Mouse (Mus musculus): ENCODE results near the gene Hydin. TPM values are rescaled to one million over a fixed set of nuclear protein-coding genes. Genes with fewer than 3 reads are reported as not detected.

The Hydin gene
- polyA plus RNA-seq, 1 experiment = 0.02 TPM

DNA sequence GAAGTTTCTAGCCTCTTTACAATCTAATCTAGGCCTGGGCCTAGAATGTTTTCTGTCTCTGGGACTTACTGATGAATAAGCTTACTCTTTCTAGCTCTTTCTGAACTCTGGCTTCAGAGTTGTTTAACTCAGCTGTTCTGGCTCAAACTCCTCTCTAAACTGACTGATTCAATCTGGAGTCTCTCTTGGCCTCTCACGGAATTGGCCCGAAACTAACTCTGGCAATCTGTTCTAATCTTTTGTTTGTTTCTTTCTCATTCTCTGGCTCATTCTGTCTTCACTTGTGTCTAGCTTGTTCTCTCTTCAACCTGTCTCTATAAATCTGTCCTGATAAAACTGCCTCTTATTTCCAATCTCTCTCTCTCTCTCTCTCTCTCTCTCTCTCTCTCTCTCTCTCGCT is 137.7 kb downstream of the Hydin start:
- Histone ChIP-seq H3K4me3 (ENCODE audit: insufficient read depth, low read depth, low read length) (no peak overlapping the region), H3K4me1 (ENCODE audit: control insufficient read depth, insufficient read depth, low read length) (no peaks in the 10 kb centered on the region), H3K27me3 (replicated peaks; ENCODE audit: control insufficient read depth, insufficient read depth, low read length) (no peaks in the 10 kb centered on the region), H3K27ac (ENCODE audit: insufficient read depth, low read depth, low read length) (no peak overlapping the region), H3K36me3 (ENCODE audit: control insufficient read depth, insufficient read depth, low read length) (no peaks in the 10 kb centered on the region)
- WGBS = 78% methylated on average over 3 of the region's 3 CpGs
- no peak for DNase-seq
- no peak for TF ChIP-seq CTCF (conservative IDR thresholded peaks at IDR 0.05; ENCODE audit: insufficient read depth, insufficient read length, low read depth, low read length)
- TF ChIP-seq POLR2A (IDR thresholded peaks at IDR 0.05; ENCODE audit: low read depth, low read length) = no peak

DNA sequence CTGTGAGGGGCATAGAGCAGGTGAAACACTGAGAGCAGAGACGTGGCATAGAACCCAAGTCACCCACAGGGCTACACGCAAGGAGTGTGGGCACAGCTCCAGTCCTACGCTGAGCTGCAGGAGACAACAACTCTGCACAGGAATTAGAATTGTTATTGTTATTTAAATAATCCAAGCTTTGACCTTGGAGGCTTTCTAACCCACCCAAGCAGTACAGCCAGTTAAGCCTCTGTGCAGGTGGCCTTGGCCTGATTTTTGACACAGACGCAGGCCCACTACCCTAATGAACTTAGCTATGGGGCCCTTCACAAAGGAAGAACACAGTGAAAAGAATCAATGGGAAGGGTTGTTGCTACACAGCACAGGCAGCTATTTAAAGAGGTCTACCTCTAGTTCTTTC is 148.3 kb downstream of the Hydin start:
- Histone ChIP-seq H3K4me3 (ENCODE audit: insufficient read depth, low read depth, low read length) (no peak overlapping the region), H3K4me1 (ENCODE audit: control insufficient read depth, insufficient read depth, low read length) (no peaks in the 10 kb centered on the region), H3K27me3 (replicated peaks; ENCODE audit: control insufficient read depth, insufficient read depth, low read length) (no peaks in the 10 kb centered on the region), H3K27ac (ENCODE audit: insufficient read depth, low read depth, low read length) (no peak overlapping the region), H3K36me3 (ENCODE audit: control insufficient read depth, insufficient read depth, low read length) (no peaks in the 10 kb centered on the region)
- peak; percentile 9 for DNase-seq
- TF ChIP-seq CTCF (conservative IDR thresholded peaks at IDR 0.05; ENCODE audit: insufficient read depth, insufficient read length, low read depth, low read length) = no peak
- no peak for TF ChIP-seq POLR2A (IDR thresholded peaks at IDR 0.05; ENCODE audit: low read depth, low read length)
- 64% methylated on average over 4 of the region's 4 CpGs for WGBS

DNA sequence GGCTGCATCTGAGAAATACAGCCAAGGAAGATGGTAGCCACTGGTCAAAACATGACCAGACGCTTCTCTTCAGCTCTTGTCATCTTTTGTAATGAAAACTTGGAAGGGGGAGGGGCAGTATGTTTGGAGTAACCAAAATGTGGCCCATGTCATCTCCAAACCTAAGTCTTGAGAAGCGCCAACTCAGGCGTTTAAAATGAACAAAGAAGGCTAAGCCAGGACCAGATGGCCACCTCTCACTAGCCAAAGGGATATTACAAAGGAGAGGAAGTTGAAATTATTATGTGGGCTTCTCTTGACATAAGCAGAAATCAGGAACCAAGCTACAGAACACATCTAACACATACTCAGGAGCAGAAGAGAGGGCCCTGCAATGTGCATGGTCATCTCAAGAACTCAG is 150.2 kb downstream of the Hydin start:
- no peak for DNase-seq
- H3K4me3 ChIP-seq (ENCODE audit: insufficient read depth, low read depth, low read length) = no peak overlapping the region
- H3K27me3 ChIP-seq (replicated peaks; ENCODE audit: control insufficient read depth, insufficient read depth, low read length) = no peaks in the 10 kb centered on the region
- no peak overlapping the region for H3K27ac ChIP-seq (ENCODE audit: insufficient read depth, low read depth, low read length)
- H3K36me3 ChIP-seq (ENCODE audit: control insufficient read depth, insufficient read depth, low read length) = no peaks in the 10 kb centered on the region
- 91% methylated on average over 3 of the region's 3 CpGs for WGBS
- TF ChIP-seq POLR2A (IDR thresholded peaks at IDR 0.05; ENCODE audit: low read depth, low read length) (no peak), CTCF (conservative IDR thresholded peaks at IDR 0.05; ENCODE audit: insufficient read depth, insufficient read length, low read depth, low read length) (no peak)
- H3K4me1 ChIP-seq (ENCODE audit: control insufficient read depth, insufficient read depth, low read length) = no peaks in the 10 kb centered on the region

GRCm38 (mm10) chr8:110417801-110418200 is 151.0 kb downstream of the Hydin start:
- Histone ChIP-seq H3K27ac (ENCODE audit: insufficient read depth, low read depth, low read length) (no peak overlapping the region), H3K4me1 (ENCODE audit: control insufficient read depth, insufficient read depth, low read length) (no peaks in the 10 kb centered on the region), H3K4me3 (ENCODE audit: insufficient read depth, low read depth, low read length) (no peak overlapping the region), H3K36me3 (ENCODE audit: control insufficient read depth, insufficient read depth, low read length) (no peaks in the 10 kb centered on the region), H3K27me3 (replicated peaks; ENCODE audit: control insufficient read depth, insufficient read depth, low read length) (no peaks in the 10 kb centered on the region)
- no peak for TF ChIP-seq POLR2A (IDR thresholded peaks at IDR 0.05; ENCODE audit: low read depth, low read length)
- TF ChIP-seq CTCF (conservative IDR thresholded peaks at IDR 0.05; ENCODE audit: insufficient read depth, insufficient read length, low read depth, low read length) = no peak
- 58% methylated on average over 7 of the region's 7 CpGs for WGBS
- DNase-seq = peak; percentile 50

DNA sequence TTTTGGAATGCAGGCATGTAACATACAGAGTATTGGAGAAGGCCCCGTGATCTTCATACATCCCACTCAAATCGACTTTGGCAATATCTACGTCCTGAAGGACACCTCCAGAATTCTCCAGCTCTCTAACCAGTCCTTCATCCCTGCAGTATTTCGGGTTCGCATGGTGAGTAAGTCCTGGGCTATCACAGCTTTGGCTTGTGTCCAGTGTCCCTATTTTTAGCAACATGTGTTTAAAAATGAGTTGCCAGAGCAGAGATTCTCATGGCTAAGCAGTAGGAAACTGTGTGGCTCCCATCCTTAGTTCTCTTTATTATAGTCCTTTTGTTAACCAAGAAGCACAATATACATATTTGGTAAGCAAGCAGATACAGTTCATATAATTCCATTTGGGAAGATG is 152.9 kb downstream of the Hydin start:
- TF ChIP-seq POLR2A (IDR thresholded peaks at IDR 0.05; ENCODE audit: low read depth, low read length) = no peak
- TF ChIP-seq CTCF (conservative IDR thresholded peaks at IDR 0.05; ENCODE audit: insufficient read depth, insufficient read length, low read depth, low read length) = no peak
- Histone ChIP-seq H3K27ac (ENCODE audit: insufficient read depth, low read depth, low read length) (no peak overlapping the region), H3K4me3 (ENCODE audit: insufficient read depth, low read depth, low read length) (no peak overlapping the region), H3K4me1 (ENCODE audit: control insufficient read depth, insufficient read depth, low read length) (no peaks in the 10 kb centered on the region), H3K36me3 (ENCODE audit: control insufficient read depth, insufficient read depth, low read length) (no peaks in the 10 kb centered on the region), H3K27me3 (replicated peaks; ENCODE audit: control insufficient read depth, insufficient read depth, low read length) (no peaks in the 10 kb centered on the region)
- 74% methylated on average over 5 of the region's 5 CpGs for WGBS
- peak; percentile 7 for DNase-seq

GRCm38 (mm10) chr8:110420221-110420620 is 153.4 kb downstream of the Hydin start:
- 87% methylated on average over 3 of the region's 3 CpGs for WGBS
- TF ChIP-seq POLR2A (IDR thresholded peaks at IDR 0.05; ENCODE audit: low read depth, low read length) (no peak), CTCF (conservative IDR thresholded peaks at IDR 0.05; ENCODE audit: insufficient read depth, insufficient read length, low read depth, low read length) (no peak)
- Histone ChIP-seq H3K4me1 (ENCODE audit: control insufficient read depth, insufficient read depth, low read length) (no peaks in the 10 kb centered on the region), H3K27ac (ENCODE audit: insufficient read depth, low read depth, low read length) (no peak overlapping the region), H3K36me3 (ENCODE audit: control insufficient read depth, insufficient read depth, low read length) (no peaks in the 10 kb centered on the region), H3K4me3 (ENCODE audit: insufficient read depth, low read depth, low read length) (no peak overlapping the region), H3K27me3 (replicated peaks; ENCODE audit: control insufficient read depth, insufficient read depth, low read length) (no peaks in the 10 kb centered on the region)
- no peak for DNase-seq

DNA sequence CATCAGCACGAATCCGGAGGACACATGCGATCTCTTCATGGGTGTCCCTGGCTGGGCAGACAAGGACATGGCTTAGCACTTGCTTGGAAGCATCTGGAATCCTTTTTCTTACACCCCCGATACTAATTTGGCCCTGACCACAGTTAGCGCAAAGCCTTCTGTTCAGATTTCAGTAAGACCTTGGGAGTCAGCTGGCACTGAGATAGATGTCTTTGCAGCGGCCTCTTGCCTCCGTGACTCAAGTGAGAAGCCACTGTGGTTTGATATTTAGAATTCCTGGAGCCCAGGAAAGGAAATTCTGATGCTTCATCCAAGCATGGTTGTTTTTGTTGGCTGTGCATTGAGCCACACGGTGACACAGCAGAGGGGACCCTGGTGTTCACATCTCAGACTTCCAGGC is 157.4 kb downstream of the Hydin start:
- no peak for TF ChIP-seq POLR2A (IDR thresholded peaks at IDR 0.05; ENCODE audit: low read depth, low read length)
- TF ChIP-seq CTCF (conservative IDR thresholded peaks at IDR 0.05; ENCODE audit: insufficient read depth, insufficient read length, low read depth, low read length) = no peak

DNA sequence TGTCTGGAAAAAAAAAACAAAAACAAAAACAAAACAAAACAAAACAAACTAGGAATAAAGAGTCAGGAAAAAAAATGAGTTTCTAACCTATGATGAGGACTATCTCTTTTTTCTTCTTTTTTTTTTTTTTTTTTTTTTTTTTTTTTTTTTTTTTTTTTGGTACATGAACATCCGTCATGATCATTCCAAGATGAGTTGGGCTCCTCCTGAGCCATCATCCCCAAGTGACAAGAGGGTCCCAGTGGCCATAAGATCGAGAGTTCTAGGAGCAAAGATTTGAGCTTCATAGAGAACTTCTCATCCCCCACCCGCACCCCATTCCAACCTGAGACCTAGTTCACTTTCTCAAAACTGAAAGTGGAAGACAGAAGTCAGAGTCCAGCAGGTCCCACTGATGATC is 164.6 kb downstream of the Hydin start:
- H3K27me3 ChIP-seq (replicated peaks; ENCODE audit: control insufficient read depth, insufficient read depth, low read length) = no peaks in the 10 kb centered on the region
- H3K4me3 ChIP-seq (ENCODE audit: insufficient read depth, low read depth, low read length) = no peak overlapping the region
- H3K4me1 ChIP-seq (ENCODE audit: control insufficient read depth, insufficient read depth, low read length) = no peaks in the 10 kb centered on the region
- H3K27ac ChIP-seq (ENCODE audit: insufficient read depth, low read depth, low read length) = no peak overlapping the region
- no peak for DNase-seq
- TF ChIP-seq CTCF (conservative IDR thresholded peaks at IDR 0.05; ENCODE audit: insufficient read depth, insufficient read length, low read depth, low read length) = no peak
- TF ChIP-seq POLR2A (IDR thresholded peaks at IDR 0.05; ENCODE audit: low read depth, low read length) = no peak
- H3K36me3 ChIP-seq (ENCODE audit: control insufficient read depth, insufficient read depth, low read length) = no peaks in the 10 kb centered on the region
- 81% methylated on average over 3 of the region's 3 CpGs for WGBS

More for the DNA sequence above, 157.4 kb downstream of the Hydin start:
- 76% methylated on average over 8 of the region's 8 CpGs for WGBS
- no peaks in the 10 kb centered on the region for H3K4me1 ChIP-seq (ENCODE audit: control insufficient read depth, insufficient read depth, low read length)
- H3K27ac ChIP-seq (ENCODE audit: insufficient read depth, low read depth, low read length) = no peak overlapping the region
- H3K4me3 ChIP-seq (ENCODE audit: insufficient read depth, low read depth, low read length) = no peak overlapping the region
- H3K36me3 ChIP-seq (ENCODE audit: control insufficient read depth, insufficient read depth, low read length) = no peaks in the 10 kb centered on the region
- no peaks in the 10 kb centered on the region for H3K27me3 ChIP-seq (replicated peaks; ENCODE audit: control insufficient read depth, insufficient read depth, low read length)
- no peak for DNase-seq
